Mouse (Mus musculus): ENCODE data around the gene Acsl4.

Acsl4 gene

GRCm38 (mm10) chrX:142358427-142358826 lies 31.9 kb downstream of the Acsl4 start:
- no peak for DNase-seq (ENCODE audit: low spot score in 2 of 2)

GRCm38 (mm10) chrX:142336207-142336606 lies 54.1 kb downstream of the Acsl4 start:
- DNase-seq (ENCODE audit: low spot score in 2 of 2): no peak

DNA sequence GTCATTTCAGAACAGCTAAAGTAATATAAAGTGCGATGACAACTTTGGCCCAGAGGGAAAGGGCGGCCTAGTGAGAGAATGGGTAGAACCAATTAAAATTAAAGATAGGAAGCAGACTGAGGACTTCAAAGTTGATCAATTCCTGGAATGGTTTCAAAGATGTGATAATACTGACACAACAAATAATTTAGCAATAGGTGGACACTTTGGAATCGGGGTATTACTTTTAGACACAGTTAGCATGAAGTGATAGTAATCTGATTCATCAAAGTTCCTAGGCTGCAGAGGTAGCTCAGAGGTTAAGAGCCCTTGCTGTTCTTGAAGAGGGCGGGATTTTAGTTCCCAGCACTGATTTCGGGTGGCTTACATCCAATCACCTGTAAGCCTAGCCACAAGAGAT lies 54.8 kb downstream of the Acsl4 start:
- no peak for DNase-seq (ENCODE audit: low spot score in 2 of 2)

GRCm38 (mm10) chrX:142325760-142326159 lies 64.6 kb downstream of the Acsl4 start:
- no peak for DNase-seq (ENCODE audit: low spot score in 2 of 2)

- DNase-seq (ENCODE audit: low spot score in 2 of 2): no peak
Observed at GRCm38 (mm10) chrX:142316106-142316505, 74.2 kb downstream of the Acsl4 start.

DNA sequence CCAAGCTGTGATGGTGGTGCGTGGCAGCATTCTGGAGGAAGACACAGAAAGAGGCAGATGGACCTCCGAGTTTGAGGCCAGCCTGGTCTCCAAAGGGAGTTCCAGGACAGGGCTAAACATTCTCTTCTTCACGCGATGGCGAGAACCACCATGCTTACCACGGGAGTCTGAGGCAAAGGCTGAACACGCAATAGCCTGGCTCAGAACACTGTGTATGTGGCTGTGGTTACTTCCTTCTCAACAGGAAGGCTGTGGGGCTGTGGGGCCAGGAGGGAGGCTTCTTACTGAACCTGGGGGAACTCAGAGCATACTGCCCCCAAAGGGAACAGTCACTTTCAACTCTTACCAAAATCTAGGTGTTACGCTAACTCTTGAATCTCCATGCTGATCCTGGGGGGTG lies 75.1 kb downstream of the Acsl4 start:
- DNase-seq (ENCODE audit: low spot score in 2 of 2): no peak

DNA sequence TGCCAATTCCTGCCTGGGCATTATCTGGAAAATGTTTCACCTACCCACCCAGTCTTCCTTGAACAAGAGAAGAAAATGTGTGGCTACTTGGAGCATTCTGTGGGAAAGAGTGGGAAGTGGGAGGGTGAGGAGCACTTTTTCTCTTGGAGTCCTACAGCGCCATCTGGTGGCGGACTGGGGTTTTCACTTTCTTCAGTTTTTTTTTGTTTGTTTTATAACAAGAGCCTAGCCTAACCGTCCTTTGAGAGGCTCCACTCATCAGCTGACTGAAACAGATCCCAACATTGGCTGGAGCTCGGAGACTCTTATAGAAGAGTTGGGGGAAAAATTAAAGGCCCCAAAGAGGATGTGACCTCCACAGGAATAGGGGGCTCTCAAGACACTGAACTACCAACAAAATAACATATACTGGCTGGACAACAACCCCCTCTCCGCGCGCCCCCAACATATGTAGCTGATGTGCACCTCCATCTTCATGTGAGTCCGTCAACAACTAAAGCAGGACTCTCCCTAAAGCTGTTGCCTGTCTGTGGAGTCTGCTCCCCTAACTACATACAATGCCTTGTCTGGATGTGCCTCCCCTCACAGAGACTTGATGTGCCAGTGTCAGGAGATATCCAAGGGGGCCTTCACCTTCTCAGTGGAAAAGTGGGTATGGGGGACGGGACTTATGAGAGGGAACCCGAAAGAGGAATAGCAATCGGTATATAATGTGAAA lies 75.9 kb downstream of the Acsl4 start:
- peak; percentile 51 to 72 for DNase-seq (ENCODE audit: low spot score in 2 of 2)

GRCm38 (mm10) chrX:142310431-142310830 lies 79.9 kb downstream of the Acsl4 start:
- DNase-seq (ENCODE audit: low spot score in 2 of 2): no peak

GRCm38 (mm10) chrX:142305869-142306581 lies 84.3 kb downstream of the Acsl4 start, which contains the start of gene Kcne1l:
Gene Kcne1l (minus strand): TSS chrX:142306294.
- DNase-seq (ENCODE audit: low spot score in 2 of 2): no peak

GRCm38 (mm10) chrX:142305010-142305868 lies 85.1 kb downstream of the Acsl4 start:
- DNase-seq (ENCODE audit: low spot score in 2 of 2): peak in 1 of 2 experiments; percentile 12

GRCm38 (mm10) chrX:142304592-142304991 lies 85.7 kb downstream of the Acsl4 start:
- DNase-seq (ENCODE audit: low spot score in 2 of 2): no peak

GRCm38 (mm10) chrX:142303456-142303855 lies 86.9 kb downstream of the Acsl4 start:
- no peak for DNase-seq (ENCODE audit: low spot score in 2 of 2)

- no peak for DNase-seq (ENCODE audit: low spot score in 2 of 2)
Observed at GRCm38 (mm10) chrX:142285905-142286304, 104.4 kb downstream of the Acsl4 start.

DNA sequence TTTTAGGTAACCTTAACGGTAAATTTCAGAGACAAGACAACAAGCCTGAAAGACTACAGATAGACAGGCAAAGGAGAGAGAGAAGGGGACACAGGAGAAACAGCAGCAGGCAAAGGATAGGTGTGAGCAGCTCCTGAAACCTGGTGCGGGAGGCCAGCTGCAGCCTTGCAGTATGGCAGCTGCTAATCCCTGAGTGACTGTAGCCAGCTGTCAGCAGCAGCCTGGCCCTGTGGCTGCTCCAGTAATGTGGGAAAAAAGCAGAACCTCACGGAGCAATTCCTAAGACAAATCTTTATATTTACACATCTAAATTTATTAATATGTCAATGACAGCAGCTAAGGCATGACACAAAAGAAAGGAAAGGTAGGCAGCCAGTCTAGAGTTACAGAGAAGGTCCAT lies 113.8 kb downstream of the Acsl4 start:
- DNase-seq (ENCODE audit: low spot score in 2 of 2): no peak

GRCm38 (mm10) chrX:142276031-142276430 lies 114.3 kb downstream of the Acsl4 start:
- no peak for DNase-seq (ENCODE audit: low spot score in 2 of 2)

Data from frontal cortex, postnatal 14 days (tissue).